Mouse (Mus musculus) G1E (cell line): ENCODE measurements around the gene 2010300C02Rik. TPM values are rescaled to one million over a fixed set of nuclear protein-coding genes. Genes with fewer than 3 reads are reported as not detected.

Experiments used
- ATAC-seq: 2 replicates; pipeline ENCODE4 v1.8.0; 2016; ENCODE audit warnings: mild to moderate bottlenecking; ENCODE audit not compliant: insufficient number of reproducible peaks, poor library complexity, low FRiP score, severe bottlenecking; ENCODE audit errors: extremely low read depth
- DNase-seq: peaks from one replicate; pipeline ENCODE4 v3.0.0; 2012; ENCODE audit warnings: low spot score
- H3K27me3 ChIP-seq: 2 replicates; pipeline ENCODE4 v1.6.1; 2012; ENCODE audit warnings: mild to moderate bottlenecking, low read length, inconsistent platforms; ENCODE audit not compliant: insufficient read depth
- H3K36me3 ChIP-seq: replicated peaks from 2 replicates; pipeline ENCODE3; 2012; ENCODE audit warnings: mild to moderate bottlenecking, inconsistent platforms
- H3K4me1 ChIP-seq: 2 replicates; pipeline ENCODE4 v1.6.1; 2012; ENCODE audit warnings: low read depth, low read length, inconsistent platforms, mixed read lengths; ENCODE audit not compliant: insufficient read depth
- H3K4me3 ChIP-seq: 2 replicates; pipeline ENCODE4 v1.5.1; 2012; ENCODE audit warnings: low read depth, mild to moderate bottlenecking, inconsistent platforms, low read length, moderate library complexity, mixed read lengths
- H3K9me3 ChIP-seq: replicated peaks from 2 replicates; pipeline ENCODE4 v1.6.1; 2012; ENCODE audit warnings: inconsistent platforms
- CTCF ChIP-seq: IDR thresholded peaks from 2 replicates; pipeline ENCODE4 v1.5.1; 2012; ENCODE audit warnings: low read depth, low read length, inconsistent platforms, mixed read lengths
- GATA1 ChIP-seq: IDR thresholded peaks from 2 replicates; pipeline ENCODE4 v1.6.1; 2012; ENCODE audit warnings: borderline replicate concordance, low read length, inconsistent platforms, mixed read lengths
- GATA2 ChIP-seq: IDR thresholded peaks from 2 replicates; pipeline ENCODE4 v1.6.1; 2012; ENCODE audit warnings: low read depth, low read length, inconsistent platforms, borderline replicate concordance
- POLR2AphosphoS5 ChIP-seq: IDR thresholded peaks from 2 replicates; pipeline ENCODE4 v1.6.1; 2012; ENCODE audit warnings: low read depth, low read length, inconsistent platforms; ENCODE audit not compliant: insufficient replicate concordance
- TAL1 ChIP-seq: conservative IDR thresholded peaks from 2 replicates; pipeline ENCODE4 v1.6.1; 2012; ENCODE audit warnings: low read depth, low read length, inconsistent platforms, mixed read lengths
- polyA plus RNA-seq: library from polyadenylated mRNA; stranded (reverse); fragments of >175 nt; gene quantifications from 2 replicates; pipeline ENCODE4 v1.2.3, GENCODE M21; 2012
- total RNA-seq, 2 experiments: library from RNA; stranded (forward) in 1 of 2; stranded (reverse) in 1 of 2; fragments of 200-1000 nt in 1 of 2; fragments of >200 nt in 1 of 2; fragmentation: Nextera tagmentation in 1 of 2; gene quantifications; 2 replicates each; pipeline ENCODE4 v1.2.3; 2014 to 2017

2010300C02Rik gene
- total and polyA plus RNA-seq, 3 experiments, result 0.11 TPM; not detected in 2

DNA sequence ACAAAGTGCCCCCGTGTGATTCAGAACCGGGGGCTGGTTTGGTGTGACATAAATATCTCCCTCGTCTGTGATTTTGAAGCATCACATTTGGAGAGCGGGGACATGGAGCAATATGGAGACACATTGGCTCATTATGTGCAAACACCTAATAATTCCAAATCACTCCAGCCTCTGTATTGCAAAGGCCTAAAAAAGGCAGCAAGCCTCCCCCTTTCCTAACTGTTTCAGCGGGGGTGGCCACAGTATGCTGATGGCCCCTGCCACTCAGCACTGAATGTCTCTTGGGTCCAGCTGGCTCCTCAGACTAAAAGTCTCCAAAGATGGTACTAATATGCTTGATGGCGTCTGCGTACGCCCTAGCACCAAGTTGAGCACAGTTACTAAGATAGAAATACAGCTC is 45.6 kb downstream of the 2010300C02Rik start:
- Histone ChIP-seq H3K4me1 (no peaks in the 10 kb centered on the region; the same call in 1 of the 2 replicates), H3K4me3 (no peak overlapping the region), H3K36me3 (no peaks in the 10 kb centered on the region), H3K27me3 (peaks cover 15% of the 10 kb centered on the region; the same call in 1 of the 2 replicates), H3K9me3 (no peaks in the 10 kb centered on the region)
- TF ChIP-seq GATA2 (no peak), GATA1 (no peak), CTCF (no peak), TAL1 (no peak), POLR2AphosphoS5 (no peak)
- DNase-seq (no peak), ATAC-seq (no peak)

DNA sequence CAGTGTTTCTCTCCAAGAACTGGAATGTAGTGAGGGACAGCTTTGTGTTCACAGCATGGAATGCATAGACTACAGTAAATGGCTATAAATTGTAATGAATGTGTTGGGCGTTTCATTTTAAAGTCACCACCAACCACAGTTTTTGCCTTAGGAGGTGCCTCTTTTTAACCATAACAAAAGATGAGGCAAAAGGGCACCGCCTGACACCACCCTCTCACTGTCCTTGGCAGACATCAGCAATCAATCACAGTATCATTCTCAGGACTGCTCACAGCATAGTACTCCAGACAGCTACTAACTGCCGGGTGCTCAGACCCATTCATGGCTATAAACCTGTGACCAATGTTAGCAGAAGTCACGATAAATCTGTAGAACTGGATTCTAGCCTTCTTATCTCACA is 48.6 kb downstream of the 2010300C02Rik start:
- H3K4me1 ChIP-seq, result peaks cover 2% of the 10 kb centered on the region
- H3K4me3 ChIP-seq, result no peak overlapping the region
- no peaks in the 10 kb centered on the region for H3K9me3 ChIP-seq
- no peaks in the 10 kb centered on the region for H3K36me3 ChIP-seq
- DNase-seq (no peak), ATAC-seq (no peak)
- H3K27me3 ChIP-seq, result peaks cover 7% of the 10 kb centered on the region; the same call in 1 of the 2 replicates
- TF ChIP-seq CTCF (no peak), TAL1 (no peak)

DNA sequence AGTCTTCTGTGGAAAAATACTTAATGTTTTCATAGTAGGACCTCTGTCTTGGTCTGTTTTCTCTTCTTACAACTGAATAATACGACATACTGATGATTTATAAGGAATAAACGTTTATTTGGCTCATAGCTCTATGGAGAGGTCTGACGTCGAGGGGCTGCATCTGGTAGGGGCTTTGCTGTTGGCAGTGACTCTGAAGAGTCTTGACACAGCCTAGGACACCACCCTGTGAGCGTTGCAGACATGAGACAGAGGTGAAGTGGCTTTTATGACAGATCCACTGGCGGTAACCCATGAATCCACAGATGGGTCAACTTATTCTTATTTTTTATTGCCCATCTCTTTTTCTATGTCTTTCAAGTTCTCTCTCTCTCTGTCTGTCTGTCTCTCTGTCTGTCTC is 52.5 kb downstream of the 2010300C02Rik start:
- DNase-seq (no peak), ATAC-seq (no peak)
- no peak for TF ChIP-seq GATA2
- TF ChIP-seq TAL1, result no peak
- TF ChIP-seq POLR2AphosphoS5, result no peak
- no peak for TF ChIP-seq CTCF
- no peak for TF ChIP-seq GATA1
- peaks cover 11% of the 10 kb centered on the region; the same call in 1 of the 2 replicates for H3K27me3 ChIP-seq
- H3K4me3 ChIP-seq, result no peak overlapping the region
- H3K36me3 ChIP-seq, result no peaks in the 10 kb centered on the region
- no peaks in the 10 kb centered on the region for H3K9me3 ChIP-seq
- peaks cover 16% of the 10 kb centered on the region for H3K4me1 ChIP-seq

DNA sequence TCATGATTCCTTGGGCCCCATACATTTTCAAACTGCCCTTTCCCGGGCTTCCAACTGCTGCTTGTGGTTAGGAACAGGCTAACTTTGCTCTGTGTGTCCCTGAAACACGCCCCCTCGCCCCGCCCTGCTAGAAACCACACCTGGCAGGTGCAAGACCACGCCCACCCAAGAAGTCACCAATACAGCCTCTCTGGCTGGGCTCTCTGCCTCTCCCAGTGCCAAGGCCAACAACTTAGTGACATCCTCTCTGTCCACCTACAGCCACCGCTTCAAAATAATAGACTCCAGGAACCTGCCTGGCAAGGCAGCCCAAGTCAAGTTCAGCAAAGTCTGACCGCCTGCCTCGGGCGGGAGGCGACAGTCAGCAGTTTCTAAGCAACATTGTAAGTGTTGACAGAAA is 53.3 kb downstream of the 2010300C02Rik start:
- Histone ChIP-seq H3K36me3 (no peaks in the 10 kb centered on the region), H3K9me3 (no peaks in the 10 kb centered on the region), H3K4me3 (no peak overlapping the region), H3K27me3 (peaks cover 15% of the 10 kb centered on the region; the same call in 1 of the 2 replicates), H3K4me1 (peaks cover 21% of the 10 kb centered on the region)
- no peak for ATAC-seq
- TF ChIP-seq POLR2AphosphoS5 (no peak), CTCF (no peak), TAL1 (no peak), GATA1 (no peak), GATA2 (no peak)
- no peak for DNase-seq

DNA sequence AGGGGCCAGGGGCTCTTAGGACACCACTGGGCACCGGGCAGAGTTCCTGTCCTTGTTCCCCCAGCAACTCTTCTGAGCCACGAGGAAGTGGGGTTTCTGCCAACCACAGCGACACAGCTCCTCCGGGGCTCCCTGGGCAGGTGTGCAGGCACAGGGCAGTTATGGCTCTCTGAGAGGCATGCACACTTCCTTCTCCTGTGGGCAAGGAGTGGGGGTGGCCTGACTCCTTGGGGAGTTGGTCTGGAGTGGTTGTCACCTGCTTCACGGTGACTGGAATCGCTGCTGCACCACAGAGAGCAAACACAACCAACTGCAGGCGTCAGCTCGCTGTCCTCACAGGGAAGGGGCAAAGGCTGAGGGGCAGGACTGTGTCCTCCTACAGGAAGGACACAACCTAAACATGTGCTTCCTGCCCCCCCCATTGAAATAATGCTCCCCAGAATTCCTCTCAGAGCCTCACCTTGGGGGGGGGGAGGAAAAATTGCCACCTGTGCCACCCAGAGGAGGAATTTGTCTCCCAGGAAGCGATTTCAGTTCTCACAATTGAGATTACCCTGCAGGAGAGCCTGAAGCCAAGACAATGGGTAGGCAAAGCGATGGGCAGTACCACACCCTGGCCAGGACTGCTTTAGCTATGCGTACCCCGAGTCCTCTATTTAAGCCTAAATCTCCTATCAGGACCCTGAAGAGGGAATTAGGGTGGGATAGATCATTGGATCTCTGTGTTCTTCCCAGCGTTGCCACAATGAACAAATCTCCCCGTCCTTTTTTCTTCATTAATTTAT is 54.2 kb downstream of the 2010300C02Rik start:
- Histone ChIP-seq H3K27me3 (peaks cover 15% of the 10 kb centered on the region; the same call in 1 of the 2 replicates), H3K9me3 (no peaks in the 10 kb centered on the region), H3K36me3 (no peaks in the 10 kb centered on the region), H3K4me3 (no peak overlapping the region; the same call in 1 of the 2 replicates), H3K4me1 (peaks cover 26% of the 10 kb centered on the region)
- TF ChIP-seq GATA2 (no peak), CTCF (no peak)
- DNase-seq, result no peak
- ATAC-seq, result no peak

DNA sequence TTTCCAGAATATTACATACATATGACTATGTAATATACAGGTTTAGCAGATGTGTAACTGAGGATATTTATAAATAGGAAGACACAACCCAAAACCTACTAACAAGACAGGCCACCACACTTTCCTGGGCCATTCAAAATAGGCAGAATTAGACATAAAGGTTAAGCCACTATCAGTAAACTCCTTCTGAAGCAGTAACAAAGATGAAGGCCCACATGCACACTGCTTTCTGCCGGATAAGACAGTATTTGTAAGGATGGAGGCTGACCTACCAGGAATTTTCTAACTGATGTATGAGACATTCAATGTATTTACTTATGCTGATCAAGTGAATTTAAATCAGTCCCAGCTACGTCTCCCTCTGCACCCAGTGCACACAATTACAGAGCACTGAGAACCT is 55.4 kb downstream of the 2010300C02Rik start:
- DNase-seq (no peak), ATAC-seq (no peak)
- Histone ChIP-seq H3K4me3 (no peak overlapping the region), H3K9me3 (no peaks in the 10 kb centered on the region), H3K4me1 (peaks cover 33% of the 10 kb centered on the region), H3K27me3 (peaks cover 10% of the 10 kb centered on the region; the same call in 1 of the 2 replicates), H3K36me3 (no peaks in the 10 kb centered on the region)
- TF ChIP-seq GATA1, result no peak
- TF ChIP-seq TAL1, result 0 out of 2 replicates have a peak, but pooled peaks have one; percentile 2

DNA sequence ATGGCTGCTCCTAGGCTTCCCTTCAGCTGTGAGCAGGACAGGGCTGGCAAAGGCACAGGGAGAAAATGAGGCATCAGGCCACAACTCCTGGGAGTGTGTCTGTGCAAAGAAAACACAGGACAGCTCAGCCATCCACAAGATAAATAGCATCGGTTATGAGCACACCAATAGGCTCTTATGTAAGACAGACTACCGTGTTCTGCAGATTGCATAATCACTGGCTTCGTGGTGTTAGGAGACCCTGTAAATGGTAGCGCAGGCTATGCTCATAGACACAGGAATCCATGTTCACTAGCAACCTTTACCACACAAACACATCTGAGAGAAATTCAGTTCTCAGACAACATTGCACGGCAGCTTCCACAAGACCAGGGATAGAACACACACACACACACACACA is 56.3 kb downstream of the 2010300C02Rik start:
- Histone ChIP-seq H3K27me3 (peaks cover 10% of the 10 kb centered on the region; the same call in 1 of the 2 replicates), H3K9me3 (no peaks in the 10 kb centered on the region), H3K36me3 (no peaks in the 10 kb centered on the region), H3K4me3 (no peak overlapping the region), H3K4me1 (peaks cover 33% of the 10 kb centered on the region)
- DNase-seq (no peak), ATAC-seq (no peak)
- TF ChIP-seq GATA1 (no peak), POLR2AphosphoS5 (no peak), GATA2 (no peak), CTCF (no peak), TAL1 (no peak)
